Mouse (Mus musculus) right cerebral cortex, postnatal 10 days (tissue): Measurements from ENCODE around the gene Sult2a4.
"Not testable (repeated sequence)": the region's sequence is repeated elsewhere in the genome, so short reads cannot be mapped to it uniquely, and the experiment has no call there.

ENCODE experiments used
- DNase-seq, 2 experiments: peaks; one replicate each; pipeline ENCODE4 v3.0.0; 2021; ENCODE audit warnings: low spot score in 2 of 2

Sult2a4 gene

DNA sequence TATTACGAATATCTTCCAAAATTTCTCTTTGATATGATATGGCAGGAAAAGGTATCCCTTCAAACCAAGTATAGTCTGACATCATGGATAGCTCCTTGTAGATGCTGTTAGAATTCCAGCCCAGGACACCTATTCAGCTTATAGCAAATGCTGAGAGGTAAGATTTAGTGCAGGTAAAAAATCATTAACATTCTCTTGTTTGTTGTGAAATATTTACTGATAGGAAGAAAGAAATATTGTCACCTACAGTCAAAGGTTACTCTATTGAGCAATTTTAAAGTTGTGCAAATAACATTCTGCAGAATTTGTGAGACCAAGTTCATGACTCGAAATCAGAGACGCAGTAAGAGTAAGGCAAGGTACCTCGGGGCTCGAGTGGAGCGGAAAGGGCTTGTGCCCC is at the start of gene Sult2a4:
Gene Sult2a4 (minus strand): TSS at position 101 of the 400 bp plus-strand sequence.
- not testable (repeated sequence) for DNase-seq

DNA sequence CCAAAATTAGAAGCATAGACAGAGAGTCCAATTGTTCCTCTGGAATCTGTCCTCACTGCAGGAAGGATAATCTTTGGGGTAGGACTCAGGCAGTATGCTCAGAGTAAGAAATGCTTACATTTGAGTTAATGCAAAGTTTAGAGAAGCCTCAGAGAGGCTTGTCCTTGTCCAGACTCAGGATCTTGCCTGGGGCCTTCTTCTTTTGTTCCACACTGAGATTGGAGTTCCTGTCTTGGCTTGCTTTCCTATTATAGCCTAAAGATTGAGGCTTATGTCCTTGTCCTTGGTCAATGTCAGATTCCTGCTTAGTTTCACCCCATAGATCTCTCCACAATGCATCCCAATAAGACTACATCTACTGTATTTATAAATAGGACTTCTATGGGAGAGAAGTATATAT is 41.4 kb upstream of the Sult2a4 start:
- not testable (repeated sequence) for DNase-seq

DNA sequence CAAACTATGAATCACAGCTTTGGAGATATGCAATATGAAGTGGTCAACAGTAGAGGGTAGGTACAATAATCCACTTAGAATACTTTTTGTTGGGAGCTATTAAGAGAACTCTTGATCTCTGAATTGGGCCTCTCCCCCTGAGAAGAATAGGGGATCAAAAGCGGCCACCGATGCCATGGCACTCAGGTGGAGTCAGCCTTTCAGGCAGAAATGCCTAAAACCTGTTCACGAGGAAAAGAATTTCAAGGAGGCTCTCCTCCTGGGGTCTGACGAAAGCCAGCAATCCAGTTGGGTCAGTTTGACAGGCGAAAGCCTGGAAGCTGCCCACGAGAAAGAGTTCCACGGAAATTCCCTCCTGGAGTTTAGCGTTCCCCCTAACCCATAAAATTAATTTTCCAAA is 23.7 kb upstream of the Sult2a4 start:
- no peak for DNase-seq

DNA sequence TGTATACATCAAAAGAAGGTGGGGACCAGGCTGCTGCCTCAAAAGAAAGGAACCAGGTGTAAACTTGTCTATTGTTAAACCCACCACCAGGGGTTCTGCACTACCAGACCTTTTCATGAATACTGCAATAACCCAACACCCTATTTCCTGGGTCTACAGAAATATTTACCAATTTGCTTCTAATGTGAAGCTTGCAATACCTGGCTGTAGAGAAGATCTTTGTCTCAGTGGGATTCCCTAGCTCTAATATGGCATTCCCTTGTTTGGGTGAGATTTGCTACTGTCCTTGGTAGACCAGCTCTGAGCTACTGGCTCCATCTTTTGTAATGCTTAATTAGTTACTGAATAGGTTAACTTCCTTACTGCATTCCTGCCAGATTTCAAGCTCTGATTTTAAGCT is 21.3 kb upstream of the Sult2a4 start:
- not testable (repeated sequence) for DNase-seq
